In the genomic region with DNA sequence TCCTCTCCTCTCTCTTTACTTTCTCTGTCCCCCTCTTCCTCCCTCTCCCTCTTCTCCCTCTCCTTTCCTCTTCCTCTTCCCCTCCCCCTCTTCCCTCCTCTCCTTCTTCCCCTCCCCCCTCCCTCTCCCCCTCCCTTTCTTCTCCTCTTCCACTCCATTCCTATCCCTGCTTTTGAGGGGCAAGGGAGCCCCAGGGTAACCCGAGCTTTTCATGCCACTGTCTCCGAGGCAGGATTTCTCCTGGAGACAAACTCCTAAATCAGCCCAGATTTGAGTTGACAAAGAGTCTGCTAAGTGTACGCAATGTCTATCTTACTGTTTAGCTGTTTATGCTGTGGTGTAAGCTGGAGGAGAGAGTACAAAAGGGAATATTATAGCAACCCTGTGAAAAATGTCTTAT, we compare ENCODE assay signal across 17 mouse cellular contexts.
DNase-seq lines count a peak whose midpoint lies in the region; ATAC-seq lines count a peak whose summit lies in the region.
"Had no signal": no experiment of that assay in that cellular context is flagged by ENCODE, and none has a peak within 500 bp of the region (broad histone marks: within the 10 kb centered on the region; RNA-seq: fewer than 3 reads in every experiment).

No protein-coding gene starts in this region.

- no peak overlapping the region for H3K9ac ChIP-seq in hindbrain, embryonic 14.5 days
- H3K9ac ChIP-seq in forebrain, embryonic 14.5 days (ENCODE audit: low read length), result no peak overlapping the region; the same call in 1 of the 2 replicates
- no peak overlapping the region for H3K9ac ChIP-seq in neural tube, embryonic 13.5 days
- H3K9ac ChIP-seq: lung, embryonic 15.5 days; stomach, embryonic 15.5 days had no signal

- WGBS in hindbrain, embryonic 10.5 days, result 28% methylated on average over 3 of the region's 3 CpGs
- 17% methylated on average over 3 of the region's 3 CpGs for WGBS in hindbrain, embryonic 14.5 days
- 11% methylated on average over 3 of the region's 3 CpGs for WGBS in forebrain, embryonic 14.5 days
- 7% methylated on average over 3 of the region's 3 CpGs for WGBS in neural tube, embryonic 13.5 days

- H3K4me3 ChIP-seq in hindbrain, embryonic 10.5 days, result peak overlapping the region; percentile 35; the same call in 1 of the 2 replicates
- no peak overlapping the region for H3K4me3 ChIP-seq in hindbrain, embryonic 14.5 days (replicated peaks; ENCODE audit: low read length)
- no peak overlapping the region for H3K4me3 ChIP-seq in forebrain, embryonic 14.5 days (ENCODE audit: low read depth, low read length)
- H3K4me3 ChIP-seq in neural tube, embryonic 13.5 days, result no peak overlapping the region
- H3K4me3 ChIP-seq: stomach, embryonic 15.5 days had no signal

- DNase-seq in hindbrain, embryonic 10.5 days (ENCODE audit: low spot score), result no peak
- no peak for DNase-seq in hindbrain, embryonic 14.5 days (ENCODE audit: low spot score)
- DNase-seq in retina, postnatal 1 day, result peak; percentile 47
- no peak for DNase-seq in retina, embryonic 14.5 days (ENCODE audit: low spot score)
- no peak for DNase-seq in forebrain, embryonic 14.5 days (ENCODE audit: low spot score)
- no peak for DNase-seq in cerebellum, postnatal 36 days
- DNase-seq in lung, postnatal 4 days, result no peak
- DNase-seq: gastrocnemius, adult 2 months; heart, adult 18-20 months; heart, postnatal 14 days; kidney, postnatal 14 days; layer of hippocampus, adult 9-11 months; right cerebral cortex, adult 18-20 months; spleen, adult 18-20 months had no signal

- ATAC-seq in hindbrain, embryonic 14.5 days (ENCODE audit: low FRiP score), result no peak
- peak; percentile 44 for ATAC-seq in forebrain, embryonic 14.5 days
- ATAC-seq in neural tube, embryonic 13.5 days (ENCODE audit: low read depth), result no peak; the same call in 1 of the 2 replicates

- peaks cover 9% of the 10 kb centered on the region for H3K9me3 ChIP-seq in hindbrain, embryonic 10.5 days
- peaks cover 6% of the 10 kb centered on the region; the same call in 1 of the 2 replicates for H3K9me3 ChIP-seq in hindbrain, embryonic 14.5 days (ENCODE audit: control insufficient read depth, low read length)
- no peaks in the 10 kb centered on the region for H3K9me3 ChIP-seq in forebrain, embryonic 14.5 days (replicated peaks; ENCODE audit: control insufficient read depth, low read length)
- no peaks in the 10 kb centered on the region for H3K9me3 ChIP-seq in neural tube, embryonic 13.5 days
- H3K9me3 ChIP-seq: lung, embryonic 15.5 days; stomach, embryonic 15.5 days had no signal

- H3K4me1 ChIP-seq in hindbrain, embryonic 10.5 days (replicated peaks), result peaks cover 28% of the 10 kb centered on the region
- peaks cover 10% of the 10 kb centered on the region; the same call in 1 of the 2 replicates for H3K4me1 ChIP-seq in hindbrain, embryonic 14.5 days (replicated peaks; ENCODE audit: control insufficient read depth, insufficient read depth, low read length)
- H3K4me1 ChIP-seq in forebrain, embryonic 14.5 days (ENCODE audit: control insufficient read depth, insufficient read depth, low read length), result peaks cover 12% of the 10 kb centered on the region
- H3K4me1 ChIP-seq in neural tube, embryonic 13.5 days (replicated peaks), result peaks cover 20% of the 10 kb centered on the region

- no peaks in the 10 kb centered on the region for H3K27me3 ChIP-seq in hindbrain, embryonic 10.5 days (ENCODE audit: insufficient read depth, poor library complexity, severe bottlenecking)
- H3K27me3 ChIP-seq in hindbrain, embryonic 14.5 days (ENCODE audit: control insufficient read depth, insufficient read depth, low read length), result no peaks in the 10 kb centered on the region
- no peaks in the 10 kb centered on the region for H3K27me3 ChIP-seq in forebrain, embryonic 14.5 days (replicated peaks; ENCODE audit: control insufficient read depth, insufficient read depth, low read length)
- H3K27me3 ChIP-seq in neural tube, embryonic 13.5 days, result no peaks in the 10 kb centered on the region
- H3K27me3 ChIP-seq: lung, embryonic 15.5 days; stomach, embryonic 15.5 days had no signal

- H3K36me3 ChIP-seq in hindbrain, embryonic 10.5 days, result peaks cover 5% of the 10 kb centered on the region; the same call in 1 of the 2 replicates
- H3K36me3 ChIP-seq in hindbrain, embryonic 14.5 days (replicated peaks; ENCODE audit: control insufficient read depth, insufficient read depth), result no peaks in the 10 kb centered on the region
- H3K36me3 ChIP-seq in forebrain, embryonic 14.5 days (ENCODE audit: control insufficient read depth, insufficient read depth, low read length), result no peaks in the 10 kb centered on the region
- no peaks in the 10 kb centered on the region for H3K36me3 ChIP-seq in neural tube, embryonic 13.5 days
- H3K36me3 ChIP-seq: lung, embryonic 15.5 days; stomach, embryonic 15.5 days had no signal

- H3K4me2 ChIP-seq in hindbrain, embryonic 14.5 days (replicated peaks), result no peak overlapping the region
- no peak overlapping the region for H3K4me2 ChIP-seq in forebrain, embryonic 14.5 days (ENCODE audit: low read length)
- no peak overlapping the region for H3K4me2 ChIP-seq in neural tube, embryonic 13.5 days

- H3K27ac ChIP-seq in hindbrain, embryonic 10.5 days, result peak overlapping the region; percentile 83
- H3K27ac ChIP-seq in hindbrain, embryonic 14.5 days, result no peak overlapping the region
- peak overlapping the region; percentile 67; the same call in 1 of the 2 replicates for H3K27ac ChIP-seq in forebrain, embryonic 14.5 days (ENCODE audit: low read depth, low read length)
- 0 out of 2 replicates have a peak overlapping the region, but pooled peaks have one; percentile 38 for H3K27ac ChIP-seq in neural tube, embryonic 13.5 days (replicated peaks)
- H3K27ac ChIP-seq: lung, embryonic 15.5 days; stomach, embryonic 15.5 days had no signal
